Comparison of ENCODE assay signal across 23 mouse cellular contexts in the genomic region with DNA sequence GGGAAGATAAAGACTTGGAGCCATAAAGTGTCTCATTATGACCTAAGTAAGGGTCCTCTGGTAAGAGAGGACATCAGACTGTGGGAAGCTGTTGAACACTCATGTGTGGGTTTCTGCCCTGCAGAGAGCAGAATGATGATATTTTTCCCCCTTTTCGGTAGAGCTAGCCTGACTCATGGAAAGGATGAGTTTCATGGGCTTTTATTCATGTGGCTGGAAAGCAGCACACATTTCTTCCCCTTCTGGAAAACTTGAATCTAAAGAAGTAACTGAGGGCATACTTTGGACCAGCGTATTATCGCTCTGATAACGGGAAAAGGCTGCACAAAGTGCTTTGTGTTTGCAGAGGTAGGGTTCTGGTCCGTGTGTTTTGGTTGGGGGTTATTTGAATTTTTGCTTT.
"Had no signal": no experiment of that assay in that cellular context is flagged by ENCODE, and none has a peak within 500 bp of the region (broad histone marks: within the 10 kb centered on the region; RNA-seq: fewer than 3 reads in every experiment).

No protein-coding gene starts in this region.

- DNase-seq: gastrocnemius, adult 2 months; gastrocnemius, postnatal 10 days; gastrocnemius, postnatal 25 days; heart, adult 18-20 months; heart, postnatal 14 days; heart, postnatal 36 days; kidney, adult 18-20 months; kidney, adult 8-10 months; kidney, postnatal 10 days; kidney, postnatal 25 days; kidney, postnatal 4 days; left cerebral cortex, postnatal 4 days had no signal

- H3K4me2 ChIP-seq: heart, embryonic 13.5 days; heart, embryonic 15.5 days; hindbrain, embryonic 12.5 days; hindbrain, embryonic 14.5 days; intestine, embryonic 15.5 days; limb, embryonic 13.5 days; limb, embryonic 15.5 days; liver, embryonic 12.5 days had no signal

- H3K4me3 ChIP-seq: gastrocnemius, adult 2 months; heart, embryonic 13.5 days; heart, embryonic 15.5 days; hindbrain, embryonic 10.5 days; hindbrain, embryonic 12.5 days; intestine, embryonic 15.5 days; layer of hippocampus, adult 2 months; limb, embryonic 13.5 days; limb, embryonic 15.5 days; liver, embryonic 12.5 days had no signal

- H3K9ac ChIP-seq: heart, embryonic 13.5 days; heart, embryonic 15.5 days; hindbrain, embryonic 12.5 days; hindbrain, embryonic 14.5 days; intestine, embryonic 15.5 days; limb, embryonic 13.5 days; limb, embryonic 15.5 days; liver, embryonic 12.5 days; liver, embryonic 14.5 days had no signal

- H3K27ac ChIP-seq: gastrocnemius, adult 2 months; heart, embryonic 13.5 days; heart, embryonic 15.5 days; hindbrain, embryonic 10.5 days; hindbrain, embryonic 12.5 days; hindbrain, embryonic 14.5 days; intestine, embryonic 15.5 days; layer of hippocampus, adult 2 months; limb, embryonic 13.5 days; limb, embryonic 15.5 days; liver, embryonic 12.5 days; liver, embryonic 14.5 days had no signal

- H3K9me3 ChIP-seq: heart, embryonic 13.5 days; heart, embryonic 15.5 days; hindbrain, embryonic 10.5 days; hindbrain, embryonic 12.5 days; intestine, embryonic 15.5 days; limb, embryonic 13.5 days; limb, embryonic 15.5 days; liver, embryonic 12.5 days had no signal

- H3K36me3 ChIP-seq: heart, embryonic 13.5 days; heart, embryonic 15.5 days; hindbrain, embryonic 10.5 days; hindbrain, embryonic 12.5 days; intestine, embryonic 15.5 days; limb, embryonic 13.5 days; limb, embryonic 15.5 days; liver, embryonic 12.5 days had no signal

- H3K4me1 ChIP-seq: hindbrain, embryonic 10.5 days; hindbrain, embryonic 12.5 days; intestine, embryonic 15.5 days; liver, embryonic 12.5 days had no signal

- H3K27me3 ChIP-seq: heart, embryonic 13.5 days; heart, embryonic 15.5 days; hindbrain, embryonic 12.5 days; intestine, embryonic 15.5 days; limb, embryonic 13.5 days; limb, embryonic 15.5 days; liver, embryonic 12.5 days had no signal
